Mouse (Mus musculus) midbrain, postnatal 0 days (tissue): ENCODE results near the gene Oxct2b. TPM values are rescaled to one million over a fixed set of nuclear protein-coding genes. Genes with fewer than 3 reads are reported as not detected.

Source experiments
- ATAC-seq: fragments of 200-750 bp; cut with Nextera tagmentation; 2 replicates; pipeline ENCODE4 v1.8.0; 2017; ENCODE audit warnings: moderate number of reproducible peaks, mild to moderate bottlenecking, moderate TSS enrichment, moderate library complexity; ENCODE audit not compliant: low FRiP score
- DNase-seq: peaks from one replicate; pipeline ENCODE4 v3.0.0-alpha.2; 2015; ENCODE audit warnings: low spot score
- H3K27ac ChIP-seq: fragments of 300-500 bp; sonication (generic); 2 replicates; pipeline ENCODE4 v1.5.1; 2014; ENCODE audit warnings: low read depth, mild to moderate bottlenecking, low read length, mixed read lengths
- H3K27me3 ChIP-seq: fragments of 300-500 bp; sonication (generic); 2 replicates; pipeline ENCODE4 v1.6.1; 2014; ENCODE audit warnings: low read length, control low read depth, mixed read lengths; ENCODE audit not compliant: insufficient read depth
- H3K36me3 ChIP-seq: fragments of 300-500 bp; sonication (generic); 2 replicates; pipeline ENCODE4 v1.6.1; 2014; ENCODE audit warnings: low read length, control low read depth, mixed read lengths; ENCODE audit not compliant: insufficient read depth
- H3K4me1 ChIP-seq: fragments of 300-500 bp; sonication (generic); 2 replicates; pipeline ENCODE4 v1.6.1; 2014; ENCODE audit warnings: mild to moderate bottlenecking, control low read depth, antibody characterized with exemption, low read length, mixed read lengths; ENCODE audit not compliant: insufficient read depth
- H3K4me2 ChIP-seq: fragments of 300-500 bp; sonication (generic); 2 replicates; pipeline ENCODE4 v1.6.1; 2014; ENCODE audit warnings: low read depth, mild to moderate bottlenecking, low read length, mixed read lengths; ENCODE audit not compliant: poor library complexity, severe bottlenecking
- H3K4me3 ChIP-seq: fragments of 300-500 bp; sonication (generic); 2 replicates; pipeline ENCODE4 v1.5.1; 2014; ENCODE audit warnings: low read depth, mild to moderate bottlenecking, low read length, moderate library complexity
- H3K9ac ChIP-seq: fragments of 300-500 bp; sonication (generic); replicated peaks from 2 replicates; pipeline ENCODE4 v1.6.1; 2014; ENCODE audit warnings: mild to moderate bottlenecking, low read length, moderate library complexity, mixed read lengths; ENCODE audit not compliant: poor library complexity, severe bottlenecking
- H3K9me3 ChIP-seq: fragments of 300-500 bp; sonication (generic); 2 replicates; pipeline ENCODE4 v1.6.1; 2016; ENCODE audit warnings: low read length, control low read depth
- CTCF ChIP-seq: IDR thresholded peaks from 2 replicates; pipeline ENCODE4 v1.5.1; 2016; ENCODE audit warnings: antibody characterized with exemption, mild to moderate bottlenecking
- WGBS: fragments of 180-500 bp; shearing (Covaris S2); extraction: QIAGEN DNeasy Blood & Tissue Kit; methylation state at CpG from one replicate; pipeline ENCODE4 v1.1.7; 2014; 5-methylcytosine and 5-hydroxymethylcytosine counted together
- polyA plus RNA-seq: library from polyadenylated mRNA; unstranded; fragments of >200 nt; fragmentation: Nextera tagmentation; extraction: Ambion mirVana; gene quantifications from 2 replicates; pipeline ENCODE4 v1.2.1, GENCODE M21; 2015
- total RNA-seq: library from RNA; depleted of rRNA; stranded (reverse); fragments of >200 nt; gene quantifications from 2 replicates; pipeline ENCODE4 v1.2.3, GENCODE M21; 2014

Oxct2b gene
- total and polyA plus RNA-seq, 2 experiments from 2014 or later: 0.58 to 2.1 TPM

GRCm38 (mm10) chr4:123082283-123083163 lies 33.5 kb upstream of the Oxct2b start:
- Histone ChIP-seq H3K4me3 (no peak overlapping the region), H3K27me3 (no peaks in the 10 kb centered on the region), H3K9me3 (no peaks in the 10 kb centered on the region), H3K27ac (no peak overlapping the region), H3K4me1 (no peaks in the 10 kb centered on the region), H3K9ac (no peak overlapping the region), H3K4me2 (no peak overlapping the region), H3K36me3 (no peaks in the 10 kb centered on the region)
- DNase-seq (peak; percentile 64), ATAC-seq (peak; percentile 62; the same call in 1 of the 2 replicates)
- 66% methylated on average over 20 of the region's 20 CpGs for WGBS
- peak; percentile 84 for TF ChIP-seq CTCF

- no peak overlapping the region for H3K4me2 ChIP-seq
- ATAC-seq (no peak), DNase-seq (no peak)
- no peak for TF ChIP-seq CTCF
- H3K27me3 ChIP-seq: no peaks in the 10 kb centered on the region
- H3K9me3 ChIP-seq: no peaks in the 10 kb centered on the region
- H3K27ac ChIP-seq: no peak overlapping the region
- no peak overlapping the region for H3K9ac ChIP-seq
- WGBS: 70% methylated on average over 13 of the region's 13 CpGs
- H3K4me3 ChIP-seq: no peak overlapping the region
- no peaks in the 10 kb centered on the region for H3K4me1 ChIP-seq
- H3K36me3 ChIP-seq: no peaks in the 10 kb centered on the region
Measured at GRCm38 (mm10) chr4:123083323-123083902, 32.7 kb upstream of the Oxct2b start.

GRCm38 (mm10) chr4:123085290-123085689 lies 30.8 kb upstream of the Oxct2b start:
- Histone ChIP-seq H3K9ac (no peak overlapping the region), H3K4me1 (no peaks in the 10 kb centered on the region), H3K4me2 (no peak overlapping the region), H3K9me3 (no peaks in the 10 kb centered on the region), H3K27me3 (no peaks in the 10 kb centered on the region), H3K4me3 (no peak overlapping the region), H3K36me3 (no peaks in the 10 kb centered on the region), H3K27ac (no peak overlapping the region)
- ATAC-seq (no peak), DNase-seq (no peak)
- TF ChIP-seq CTCF: no peak
- 78% methylated on average over 2 of the region's 2 CpGs for WGBS

GRCm38 (mm10) chr4:123086381-123086780 lies 29.7 kb upstream of the Oxct2b start:
- no peak for DNase-seq
- no peak for ATAC-seq
- Histone ChIP-seq H3K9me3 (no peaks in the 10 kb centered on the region), H3K4me1 (no peaks in the 10 kb centered on the region), H3K27me3 (no peaks in the 10 kb centered on the region), H3K36me3 (no peaks in the 10 kb centered on the region), H3K9ac (no peak overlapping the region), H3K27ac (no peak overlapping the region), H3K4me3 (no peak overlapping the region), H3K4me2 (no peak overlapping the region)
- WGBS: 94% methylated on average over 4 of the region's 4 CpGs
- no peak for TF ChIP-seq CTCF

GRCm38 (mm10) chr4:123092621-123093020 lies 23.4 kb upstream of the Oxct2b start:
- Histone ChIP-seq H3K4me1 (no peaks in the 10 kb centered on the region), H3K36me3 (no peaks in the 10 kb centered on the region), H3K4me3 (no peak overlapping the region), H3K4me2 (no peak overlapping the region), H3K9me3 (no peaks in the 10 kb centered on the region), H3K27ac (no peak overlapping the region), H3K27me3 (no peaks in the 10 kb centered on the region), H3K9ac (no peak overlapping the region)
- no peak for ATAC-seq
- no peak for TF ChIP-seq CTCF
- DNase-seq: no peak
- WGBS: 71% methylated on average over 5 of the region's 5 CpGs
